Mouse (Mus musculus) cerebellum, adult 2 months (tissue): ENCODE measurements around the gene Fam122a.

ENCODE experiments used
- CTCF ChIP-seq: fragments of 200-500 bp; IDR thresholded peaks from 2 replicates; pipeline ENCODE4 v1.5.1; 2011; ENCODE audit warnings: low read depth, mild to moderate bottlenecking, control low read depth, low read length, moderate library complexity, borderline replicate concordance; ENCODE audit not compliant: insufficient read depth
- POLR2A ChIP-seq: fragments of 200-500 bp; IDR thresholded peaks from 2 replicates; pipeline ENCODE4 v1.6.1; 2011; ENCODE audit warnings: low read length, control low read depth, borderline replicate concordance; ENCODE audit not compliant: insufficient read depth

GRCm38 (mm10) chr19:24450740-24451139 lies 26.4 kb downstream of the Fam122a start:
- TF ChIP-seq POLR2A = no peak
- no peak for TF ChIP-seq CTCF
